Mouse (Mus musculus) stomach, postnatal 0 days (tissue): ENCODE results near the gene Elmo1.

Experiments
- CTCF ChIP-seq: IDR thresholded peaks from 2 replicates; pipeline ENCODE4 v1.5.1; 2016; ENCODE audit warnings: antibody characterized with exemption, low read depth, mild to moderate bottlenecking, moderate library complexity
- EP300 ChIP-seq: optimal IDR thresholded peaks from 2 replicates; pipeline ENCODE3; 2016; ENCODE audit warnings: antibody characterized with exemption

- TF ChIP-seq EP300 (no peak), CTCF (no peak)
Measured at GRCm38 (mm10) chr13:20212665-20213064, 122.3 kb downstream of the Elmo1 start.
